1 mouse cellular context compared by ENCODE assay signal in genomic region chr9:56121097-56121496, GRCm38 (mm10).
TF ChIP-seq lines count a peak whose summit lies in the region.

No protein-coding gene starts in this region.

TF ChIP-seq in MEL, 35 proteins besides CTCF, POLR2A, EP300 and RAD21 (continued from another document):
- TF ChIP-seq POLR2AphosphoS2 (IDR thresholded peaks at IDR 0.05; ENCODE audit: low read length) = no peak
- no peak for TF ChIP-seq E2F4 (IDR thresholded peaks at IDR 0.05; ENCODE audit: borderline replicate concordance, low read depth, low read length)
- no peak for TF ChIP-seq TCF12 (IDR thresholded peaks at IDR 0.05; ENCODE audit: low read depth, low read length)
- TF ChIP-seq USF1 (IDR thresholded peaks at IDR 0.05; ENCODE audit: low read depth, low read length) = no peak
- no peak for TF ChIP-seq ZNF384 (IDR thresholded peaks at IDR 0.05; ENCODE audit: low read depth, low read length)
- TF ChIP-seq KAT2A (conservative IDR thresholded peaks at IDR 0.05; ENCODE audit: low read depth, low read length) = no peak
- TF ChIP-seq MAX (IDR thresholded peaks at IDR 0.05; ENCODE audit: low read length) = peak; percentile 39; the same call in 1 of the 2 replicates
- TF ChIP-seq USF2 (IDR thresholded peaks at IDR 0.05; ENCODE audit: borderline replicate concordance in 1 of 2, insufficient read depth in 1 of 2, low read depth in 1 of 2, low read length in 2 of 2) = no peak
- no peak for TF ChIP-seq MXI1 (IDR thresholded peaks at IDR 0.05; ENCODE audit: low read depth, low read length)
- TF ChIP-seq NELFE (IDR thresholded peaks at IDR 0.05; ENCODE audit: low read depth, low read length) = no peak
- TF ChIP-seq JUND (IDR thresholded peaks at IDR 0.05; ENCODE audit: low read depth, low read length) = no peak
- no peak for TF ChIP-seq GABPA (IDR thresholded peaks at IDR 0.05; ENCODE audit: low read depth, low read length)
- no peak for TF ChIP-seq BHLHE40 (IDR thresholded peaks at IDR 0.05; ENCODE audit: borderline replicate concordance, low read depth, low read length)
- TF ChIP-seq ZKSCAN1 (IDR thresholded peaks at IDR 0.05; ENCODE audit: low read depth, low read length) = no peak
- no peak for TF ChIP-seq RCOR1 (IDR thresholded peaks at IDR 0.05; ENCODE audit: low read depth, low read length)
- no peak for TF ChIP-seq UBTF (IDR thresholded peaks at IDR 0.05; ENCODE audit: borderline replicate concordance, insufficient read depth, low read depth, low read length)
- TF ChIP-seq CHD2 (IDR thresholded peaks at IDR 0.05; ENCODE audit: low read length) = no peak
- TF ChIP-seq ELF1 (IDR thresholded peaks at IDR 0.05; ENCODE audit: low read depth, low read length) = no peak
- TF ChIP-seq TAL1 (IDR thresholded peaks at IDR 0.05; ENCODE audit: low read length) = 0 out of 2 replicates have a peak, but pooled peaks have one; percentile 4
- TF ChIP-seq MAZ (IDR thresholded peaks at IDR 0.05; ENCODE audit: low read depth, low read length) = no peak
- TF ChIP-seq MAFK (IDR thresholded peaks at IDR 0.05; ENCODE audit: borderline replicate concordance, low read depth, low read length) = no peak
- no peak for TF ChIP-seq MEF2A (IDR thresholded peaks at IDR 0.05; ENCODE audit: extremely low read depth, insufficient replicate concordance, low read depth, low read length, poor library complexity, severe bottlenecking)
- no peak for TF ChIP-seq GATA1 (IDR thresholded peaks at IDR 0.05; ENCODE audit: low read depth, low read length)
- 0 out of 2 replicates have a peak, but pooled peaks have one; percentile 51 for TF ChIP-seq MYC (IDR thresholded peaks at IDR 0.05; ENCODE audit: low read depth, low read length)
- TF ChIP-seq POLR2AphosphoS5 (IDR thresholded peaks at IDR 0.05; ENCODE audit: borderline replicate concordance, low read depth, low read length) = no peak
- peak; percentile 14; the same call in 1 of the 2 replicates for TF ChIP-seq SMC3 (IDR thresholded peaks at IDR 0.05; ENCODE audit: low read depth, low read length)
